Mouse (Mus musculus): ENCODE measurements around the gene Srsf11. TPM values are rescaled to one million over a fixed set of nuclear protein-coding genes. Genes with fewer than 3 reads are reported as not detected.

The Srsf11 gene
- polyA plus RNA-seq, 1 experiment from 2014 or later: 216 TPM

Other genes starting within 250 kb of the Srsf11 start
- gene Cth, start 111.6 kb downstream of the Srsf11 start, polyA plus RNA-seq (2014; fragmentation: Nextera tagmentation; extraction: Ambion mirVana): 3.4 and 5.1 TPM in 2 replicates
- 24.0 and 24.4 TPM in 2 replicates for gene Ankrd13c, start 89.4 kb downstream of the Srsf11 start, polyA plus RNA-seq (2014; fragmentation: Nextera tagmentation; extraction: Ambion mirVana)
- 50.7 and 60.0 TPM in 2 replicates for gene Lrrc40, start within 50 bp of the Srsf11 start, polyA plus RNA-seq (2014; fragmentation: Nextera tagmentation; extraction: Ambion mirVana)

Measured in heart, embryonic 11.5 days (tissue).